Mouse (Mus musculus) midbrain, embryonic 16.5 days (tissue): ENCODE results near the gene Serp2. TPM values are rescaled to one million over a fixed set of nuclear protein-coding genes. Genes with fewer than 3 reads are reported as not detected.

ENCODE experiments used
- ATAC-seq: fragments of 200-750 bp; cut with Nextera tagmentation; 2 replicates; pipeline ENCODE4 v1.8.0; 2017; ENCODE audit warnings: moderate TSS enrichment
- H3K27ac ChIP-seq: fragments of 300-500 bp; sonication (generic); 2 replicates; pipeline ENCODE4 v1.5.1; 2014; ENCODE audit warnings: mild to moderate bottlenecking, low read length, mixed read lengths
- H3K27me3 ChIP-seq: fragments of 300-500 bp; sonication (generic); 2 replicates; pipeline ENCODE4 v1.6.1; 2014; ENCODE audit warnings: low read depth, low read length, mixed read lengths; ENCODE audit not compliant: control insufficient read depth, insufficient read depth
- H3K36me3 ChIP-seq: fragments of 300-500 bp; sonication (generic); 2 replicates; pipeline ENCODE4 v1.6.1; 2014; ENCODE audit warnings: mild to moderate bottlenecking, low read length, moderate library complexity, mixed read lengths; ENCODE audit not compliant: control insufficient read depth, insufficient read depth
- H3K4me1 ChIP-seq: fragments of 300-500 bp; sonication (generic); 2 replicates; pipeline ENCODE4 v1.6.1; 2014; ENCODE audit warnings: mild to moderate bottlenecking, low read length, mixed read lengths; ENCODE audit not compliant: control insufficient read depth, insufficient read depth
- H3K4me2 ChIP-seq: fragments of 300-500 bp; sonication (generic); 2 replicates; pipeline ENCODE4 v1.6.1; 2014; ENCODE audit warnings: mild to moderate bottlenecking, low read length, mixed read lengths
- H3K4me3 ChIP-seq: fragments of 300-500 bp; sonication (generic); 2 replicates; pipeline ENCODE4 v1.5.1; 2014; ENCODE audit warnings: low read depth, mild to moderate bottlenecking, low read length, moderate library complexity, mixed read lengths
- H3K9ac ChIP-seq: fragments of 300-500 bp; sonication (generic); 2 replicates; pipeline ENCODE4 v1.6.1; 2014; ENCODE audit warnings: low read depth, low read length, mixed read lengths
- H3K9me3 ChIP-seq: fragments of 300-500 bp; sonication (generic); replicated peaks from 2 replicates; pipeline ENCODE4 v1.6.1; 2014; ENCODE audit warnings: mild to moderate bottlenecking, low read length, mixed read lengths; ENCODE audit not compliant: control insufficient read depth, poor library complexity, severe bottlenecking
- WGBS: fragments of 180-500 bp; shearing (Covaris S2); extraction: QIAGEN DNeasy Blood & Tissue Kit; methylation state at CpG from one replicate; pipeline ENCODE4 v1.1.7; 2014; 5-methylcytosine and 5-hydroxymethylcytosine counted together
- polyA plus RNA-seq: library from polyadenylated mRNA; unstranded; fragments of >200 nt; fragmentation: Nextera tagmentation; extraction: Ambion mirVana; gene quantifications from 2 replicates; pipeline ENCODE4 v1.2.1, GENCODE M21; 2015

The Serp2 gene
- polyA plus RNA-seq, 1 experiment from 2014 or later, result 239 TPM

- H3K9me3 ChIP-seq, result no peaks in the 10 kb centered on the region
- no peak overlapping the region for H3K4me3 ChIP-seq
- no peaks in the 10 kb centered on the region for H3K27me3 ChIP-seq
- 92% methylated on average over 3 of the region's 3 CpGs for WGBS
- H3K9ac ChIP-seq, result no peak overlapping the region
- H3K36me3 ChIP-seq, result no peaks in the 10 kb centered on the region
- ATAC-seq, result no peak
- H3K4me1 ChIP-seq, result no peaks in the 10 kb centered on the region
- H3K27ac ChIP-seq, result no peak overlapping the region
- H3K4me2 ChIP-seq, result no peak overlapping the region
Observed at GRCm38 (mm10) chr14:76521308-76521707, 35.4 kb downstream of the Serp2 start.

- Histone ChIP-seq H3K9me3 (no peaks in the 10 kb centered on the region), H3K27ac (no peak overlapping the region), H3K27me3 (no peaks in the 10 kb centered on the region), H3K9ac (no peak overlapping the region), H3K4me1 (no peaks in the 10 kb centered on the region), H3K36me3 (no peaks in the 10 kb centered on the region), H3K4me2 (no peak overlapping the region), H3K4me3 (no peak overlapping the region)
- ATAC-seq, result no peak
- 24% methylated on average over 4 of the region's 4 CpGs for WGBS
Observed at GRCm38 (mm10) chr14:76520606-76521005, 36.1 kb downstream of the Serp2 start.

DNA sequence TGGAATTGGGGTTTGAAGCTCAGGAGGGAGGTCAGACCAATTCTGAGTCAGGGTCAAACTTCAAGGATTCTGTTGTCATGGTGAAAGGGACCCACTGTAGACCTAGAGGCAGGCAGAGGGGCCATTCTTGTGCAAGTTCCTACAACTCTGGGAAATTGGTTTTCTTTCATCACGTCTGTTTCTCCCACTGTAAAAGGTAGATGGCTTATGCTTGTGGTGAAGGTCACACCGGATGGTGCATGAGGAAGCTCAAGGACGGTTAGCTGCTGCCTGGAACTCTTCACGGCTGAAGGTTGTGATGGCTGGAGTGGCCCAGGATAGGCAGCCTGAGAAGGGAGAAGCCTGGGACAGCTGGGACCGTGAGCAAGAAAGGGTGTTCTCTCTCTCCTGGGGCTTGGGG lies 38.5 kb downstream of the Serp2 start:
- no peak overlapping the region for H3K4me3 ChIP-seq
- H3K4me1 ChIP-seq, result peaks cover 10% of the 10 kb centered on the region
- H3K9me3 ChIP-seq, result no peaks in the 10 kb centered on the region
- 87% methylated on average over 5 of the region's 5 CpGs for WGBS
- H3K9ac ChIP-seq, result no peak overlapping the region
- no peaks in the 10 kb centered on the region for H3K27me3 ChIP-seq
- H3K36me3 ChIP-seq, result no peaks in the 10 kb centered on the region
- no peak overlapping the region for H3K4me2 ChIP-seq
- no peak overlapping the region for H3K27ac ChIP-seq
- no peak for ATAC-seq

DNA sequence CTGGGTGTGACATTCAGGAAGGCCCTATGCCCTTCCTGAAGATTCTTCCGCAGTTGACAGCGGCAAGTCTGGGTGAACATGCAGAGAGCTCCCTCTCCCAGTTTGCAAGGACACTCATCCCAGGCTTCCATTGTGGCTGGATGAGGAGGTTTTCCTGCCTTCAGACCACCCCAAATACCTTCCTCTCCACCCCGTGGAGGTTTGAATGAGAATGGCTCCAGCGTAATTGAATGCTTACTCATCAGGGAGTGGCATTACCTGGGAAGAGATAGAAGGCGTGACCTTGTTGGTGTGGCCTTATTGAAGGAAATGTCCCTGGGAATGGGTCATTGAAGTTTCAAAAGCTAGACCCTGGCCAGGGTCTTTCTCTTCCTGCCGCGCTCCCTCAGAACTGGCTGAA lies 41.1 kb downstream of the Serp2 start:
- no peak overlapping the region for H3K27ac ChIP-seq
- H3K9ac ChIP-seq, result no peak overlapping the region
- no peak overlapping the region for H3K4me2 ChIP-seq
- H3K9me3 ChIP-seq, result no peaks in the 10 kb centered on the region
- no peaks in the 10 kb centered on the region for H3K27me3 ChIP-seq
- ATAC-seq, result no peak
- H3K4me1 ChIP-seq, result peaks cover 17% of the 10 kb centered on the region
- H3K36me3 ChIP-seq, result no peaks in the 10 kb centered on the region
- WGBS, result 64% methylated on average over 7 of the region's 7 CpGs
- no peak overlapping the region for H3K4me3 ChIP-seq

- no peaks in the 10 kb centered on the region for H3K27me3 ChIP-seq
- H3K4me1 ChIP-seq, result peaks cover 17% of the 10 kb centered on the region
- WGBS, result 26% methylated on average over 6 of the region's 6 CpGs
- H3K4me2 ChIP-seq, result peak overlapping the region; percentile 3; the same call in 1 of the 2 replicates
- H3K4me3 ChIP-seq, result no peak overlapping the region
- ATAC-seq, result peak; percentile 13; the same call in 1 of the 2 replicates
- peaks cover 3% of the 10 kb centered on the region; the same call in 1 of the 2 replicates for H3K36me3 ChIP-seq
- no peaks in the 10 kb centered on the region for H3K9me3 ChIP-seq
- no peak overlapping the region for H3K27ac ChIP-seq
- H3K9ac ChIP-seq, result no peak overlapping the region
Observed at GRCm38 (mm10) chr14:76514050-76514585, 42.6 kb downstream of the Serp2 start.

DNA sequence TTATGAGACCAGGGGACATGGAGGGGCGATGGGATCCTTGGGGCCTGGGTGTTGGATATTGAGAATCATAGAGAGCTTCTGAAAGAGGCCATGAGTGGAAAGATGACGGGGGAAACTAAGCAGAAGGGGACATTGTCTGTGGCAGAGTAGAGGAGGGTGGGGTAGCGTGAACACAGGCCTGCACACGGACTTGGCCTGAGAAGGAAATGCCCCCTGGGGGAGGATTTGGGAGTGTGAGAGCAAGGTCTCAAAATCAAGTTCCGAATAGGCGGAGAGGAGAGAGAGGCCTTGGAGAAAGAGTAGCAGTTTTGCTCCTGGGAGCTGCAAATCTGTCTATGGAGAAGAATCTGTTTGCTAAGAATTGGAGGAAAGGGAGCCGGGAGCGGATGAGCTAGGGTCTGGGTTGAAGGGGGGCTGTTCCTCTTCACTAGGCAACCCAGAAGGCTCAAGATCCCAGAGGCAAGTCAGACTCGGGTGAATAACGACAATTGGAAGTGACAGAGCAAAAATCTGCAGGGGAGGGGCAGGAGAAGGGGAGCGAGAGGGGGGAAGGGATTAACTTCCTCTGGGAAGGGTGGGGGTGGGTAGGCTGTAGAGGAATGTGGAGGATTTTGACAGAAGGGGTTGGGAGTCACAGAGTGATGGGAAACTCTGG lies 43.2 kb downstream of the Serp2 start:
- ATAC-seq, result peak; percentile 68
- no peaks in the 10 kb centered on the region for H3K27me3 ChIP-seq
- H3K4me2 ChIP-seq, result peak overlapping the region; percentile 3; the same call in 1 of the 2 replicates
- peaks cover 17% of the 10 kb centered on the region for H3K4me1 ChIP-seq
- peaks cover 3% of the 10 kb centered on the region; the same call in 1 of the 2 replicates for H3K36me3 ChIP-seq
- H3K4me3 ChIP-seq, result no peak overlapping the region
- H3K9ac ChIP-seq, result no peak overlapping the region
- WGBS, result 7% methylated on average over 11 of the region's 11 CpGs
- H3K27ac ChIP-seq, result peak overlapping the region; percentile 47; the same call in 1 of the 2 replicates
- no peaks in the 10 kb centered on the region for H3K9me3 ChIP-seq

- Histone ChIP-seq H3K4me2 (no peak overlapping the region), H3K36me3 (peaks cover 8% of the 10 kb centered on the region; the same call in 1 of the 2 replicates), H3K4me3 (no peak overlapping the region), H3K4me1 (peaks cover 30% of the 10 kb centered on the region), H3K9ac (no peak overlapping the region), H3K9me3 (no peaks in the 10 kb centered on the region), H3K27ac (no peak overlapping the region), H3K27me3 (no peaks in the 10 kb centered on the region)
- ATAC-seq, result no peak
- WGBS, result 79% methylated on average over 7 of the region's 7 CpGs
Observed at GRCm38 (mm10) chr14:76511971-76512370, 44.7 kb downstream of the Serp2 start.

DNA sequence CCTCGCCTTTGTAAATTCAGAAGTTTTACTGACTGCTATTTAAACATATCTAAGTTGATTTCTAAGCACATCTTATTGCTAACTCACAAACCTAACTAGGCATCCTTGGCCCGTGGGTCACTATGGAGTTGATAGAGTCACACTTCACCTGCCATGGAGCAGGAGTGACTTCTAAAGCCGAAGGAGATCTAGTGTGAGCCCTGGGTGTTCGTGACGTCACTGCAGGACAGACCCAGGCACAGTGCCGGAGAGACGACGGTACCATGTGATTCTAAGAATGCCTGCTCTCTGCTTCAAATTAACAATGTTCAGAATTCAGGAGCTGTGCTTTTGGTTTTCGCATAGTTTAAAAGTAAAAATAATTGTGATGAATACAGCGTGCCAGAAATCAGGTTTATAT lies 48.0 kb downstream of the Serp2 start:
- H3K9ac ChIP-seq, result no peak overlapping the region
- WGBS, result 73% methylated on average over 10 of the region's 10 CpGs
- H3K9me3 ChIP-seq, result no peaks in the 10 kb centered on the region
- H3K27ac ChIP-seq, result no peak overlapping the region
- no peaks in the 10 kb centered on the region for H3K27me3 ChIP-seq
- no peak for ATAC-seq
- H3K36me3 ChIP-seq, result peaks cover 8% of the 10 kb centered on the region; the same call in 1 of the 2 replicates
- H3K4me1 ChIP-seq, result peaks cover 29% of the 10 kb centered on the region
- no peak overlapping the region for H3K4me2 ChIP-seq
- no peak overlapping the region for H3K4me3 ChIP-seq

- no peaks in the 10 kb centered on the region for H3K9me3 ChIP-seq
- no peaks in the 10 kb centered on the region for H3K27me3 ChIP-seq
- WGBS, result 80% methylated on average over 9 of the region's 9 CpGs
- peak overlapping the region; percentile 26; the same call in 1 of the 2 replicates for H3K27ac ChIP-seq
- peaks cover 8% of the 10 kb centered on the region; the same call in 1 of the 2 replicates for H3K36me3 ChIP-seq
- H3K4me1 ChIP-seq, result peaks cover 27% of the 10 kb centered on the region
- H3K4me2 ChIP-seq, result peak overlapping the region; percentile 91
- no peak for ATAC-seq
- H3K4me3 ChIP-seq, result no peak overlapping the region; the same call in 1 of the 2 replicates
- no peak overlapping the region for H3K9ac ChIP-seq
Observed at GRCm38 (mm10) chr14:76507804-76508500, 48.7 kb downstream of the Serp2 start.
